Comparison of ENCODE assay signal across 10 mouse cellular contexts in genomic region chr9:105544013-105544750, GRCm38 (mm10).
"Had no signal": no experiment of that assay in that cellular context is flagged by ENCODE, and none has a peak within 500 bp of the region (broad histone marks: within the 10 kb centered on the region; RNA-seq: fewer than 3 reads in every experiment).

No protein-coding gene starts in this region.

- DNase-seq: kidney, adult 8-10 months; kidney, postnatal 25 days; left cerebral cortex, postnatal 4 days; lung, adult 18-20 months; right cerebral cortex, postnatal 14 days; thymus, postnatal 4 days had no signal

- ATAC-seq: midbrain, embryonic 13.5 days had no signal

- H3K36me3 ChIP-seq: limb, embryonic 13.5 days; midbrain, embryonic 13.5 days; neural tube, embryonic 13.5 days had no signal

- H3K4me1 ChIP-seq: limb, embryonic 13.5 days; midbrain, embryonic 13.5 days had no signal

- H3K4me2 ChIP-seq: limb, embryonic 13.5 days; midbrain, embryonic 13.5 days; neural tube, embryonic 13.5 days had no signal

- H3K9ac ChIP-seq: limb, embryonic 13.5 days; liver, embryonic 14.5 days; midbrain, embryonic 13.5 days; neural tube, embryonic 13.5 days had no signal

- H3K27ac ChIP-seq: limb, embryonic 13.5 days; liver, embryonic 14.5 days; midbrain, embryonic 13.5 days; neural tube, embryonic 13.5 days had no signal

- H3K27me3 ChIP-seq: limb, embryonic 13.5 days; midbrain, embryonic 13.5 days; neural tube, embryonic 13.5 days had no signal

- H3K4me3 ChIP-seq: limb, embryonic 13.5 days; midbrain, embryonic 13.5 days; neural tube, embryonic 13.5 days had no signal

- H3K9me3 ChIP-seq: limb, embryonic 13.5 days; neural tube, embryonic 13.5 days had no signal
